Mouse (Mus musculus) E14TG2a.4 (cell line): Measurements from ENCODE around the gene Man1c1.

Experiments used
- CTCF ChIP-seq: conservative IDR thresholded peaks from 2 replicates; pipeline ENCODE4 v1.5.1; 2014; ENCODE audit warnings: low read length
- NANOG ChIP-seq: IDR thresholded peaks from 2 replicates; pipeline ENCODE4 v1.6.1; 2014; ENCODE audit warnings: borderline replicate concordance, low read length, mixed read lengths

DNA sequence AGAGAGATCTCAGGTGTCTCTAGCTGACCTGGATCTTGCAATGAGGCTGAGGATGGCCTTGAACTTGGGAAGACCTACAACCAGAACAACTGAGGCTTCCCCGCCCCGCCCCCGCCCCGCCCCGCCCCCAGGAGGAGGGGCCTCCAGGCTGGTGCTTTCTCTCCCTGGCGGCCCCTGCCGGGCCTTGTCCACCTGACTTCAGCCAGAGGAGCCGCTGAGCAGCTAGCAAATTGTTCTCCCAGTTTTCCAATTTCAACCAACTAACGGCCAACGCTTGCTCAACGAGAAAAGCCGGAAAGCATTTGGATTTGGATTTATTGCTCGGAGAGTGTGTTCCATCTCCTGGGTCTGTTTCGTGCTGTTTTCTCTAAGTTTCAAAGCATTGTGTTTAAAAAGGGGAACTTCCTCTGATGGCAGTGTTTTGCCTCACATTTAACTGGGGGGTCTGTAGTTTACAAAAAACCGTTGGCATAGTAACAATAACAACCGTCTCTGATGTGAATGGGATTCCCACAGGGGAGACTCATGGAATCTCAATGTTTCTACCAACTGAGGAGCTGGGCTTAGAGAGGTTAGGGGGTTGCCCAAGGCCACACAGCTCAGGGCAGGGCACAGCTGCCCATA lies 146.4 kb downstream of the Man1c1 start:
- TF ChIP-seq CTCF (no peak), NANOG (no peak)
